Mouse (Mus musculus) ES-Bruce4 (cell line): ENCODE results near the gene Tfb2m.

Source experiments
- CTCF ChIP-seq: IDR thresholded peaks from one replicate; pipeline ENCODE4 v1.8.1; 2011; ENCODE audit warnings: low read depth, low read length
- EP300 ChIP-seq: IDR thresholded peaks from 2 replicates; pipeline ENCODE4 v1.6.1; 2011; ENCODE audit warnings: low read depth, low read length; ENCODE audit not compliant: insufficient read depth
- POLR2A ChIP-seq: IDR thresholded peaks from one replicate; pipeline ENCODE4 v1.8.1; 2011; ENCODE audit warnings: low read length; ENCODE audit not compliant: insufficient read depth

GRCm38 (mm10) chr1:179563926-179564325 is 17.9 kb upstream of the Tfb2m start:
- no peak for TF ChIP-seq CTCF
- TF ChIP-seq POLR2A = no peak
- no peak for TF ChIP-seq EP300
